Mouse (Mus musculus) liver, embryonic 14.5 days (tissue): ENCODE results near the gene Cdkn2a. TPM values are rescaled to one million over a fixed set of nuclear protein-coding genes. Genes with fewer than 3 reads are reported as not detected.

ENCODE experiments used
- ATAC-seq: fragments of 200-750 bp; cut with Nextera tagmentation; 2 replicates; pipeline ENCODE4 v1.8.0; 2017; ENCODE audit warnings: moderate number of reproducible peaks, mild to moderate bottlenecking, moderate library complexity; ENCODE audit not compliant: insufficient read depth
- DNase-seq, 3 experiments: peaks; one replicate each; pipeline ENCODE4 v3.0.0-alpha.2; 2012 to 2013; ENCODE audit warnings: low read depth in 3 of 3, low spot score in 3 of 3
- H3K27ac ChIP-seq: fragments of 300-500 bp; sonication (generic); 2 replicates; pipeline ENCODE4 v1.5.1; 2014; ENCODE audit warnings: moderate library complexity, mild to moderate bottlenecking, control low read depth, inconsistent platforms
- H3K27me3 ChIP-seq: fragments of 300-500 bp; sonication (generic); 2 replicates; pipeline ENCODE4 v1.6.1; 2014; ENCODE audit warnings: mild to moderate bottlenecking, low read length, moderate library complexity; ENCODE audit not compliant: control insufficient read depth, insufficient read depth
- H3K36me3 ChIP-seq: fragments of 300-500 bp; sonication (generic); replicated peaks from 2 replicates; pipeline ENCODE4 v1.6.1; 2014; ENCODE audit warnings: low read depth; ENCODE audit not compliant: control insufficient read depth, insufficient read depth
- H3K4me1 ChIP-seq, 2 experiments: fragments of 200-500 bp in 1 of 2; fragments of 300-500 bp in 1 of 2; sonication (generic) in 1 of 2; replicated peaks; 2 replicates each; pipeline ENCODE4 v1.6.1; 2012 to 2014; ENCODE audit warnings: antibody characterized with exemption in 1 of 2, inconsistent platforms in 1 of 2, low read length in 1 of 2; ENCODE audit not compliant: control insufficient read depth in 2 of 2, insufficient read depth in 2 of 2
- H3K4me2 ChIP-seq: fragments of 300-500 bp; sonication (generic); 2 replicates; pipeline ENCODE4 v1.6.1; 2014; ENCODE audit warnings: low read depth, mild to moderate bottlenecking, control low read depth, moderate library complexity
- H3K4me3 ChIP-seq, 2 experiments: fragments of 200-500 bp in 1 of 2; fragments of 300-500 bp in 1 of 2; sonication (generic) in 1 of 2; 2 replicates each; pipeline ENCODE4 v1.5.1; 2012 to 2014; ENCODE audit warnings: low read depth in 2 of 2, low read length in 2 of 2, mild to moderate bottlenecking in 2 of 2, control low read depth in 1 of 2, inconsistent platforms in 1 of 2, moderate library complexity in 1 of 2; ENCODE audit not compliant: insufficient read depth in 1 of 2
- H3K9ac ChIP-seq: fragments of 300-500 bp; sonication (generic); replicated peaks from 2 replicates; pipeline ENCODE4 v1.6.1; 2014; ENCODE audit warnings: mild to moderate bottlenecking, control low read depth, moderate library complexity
- H3K9me3 ChIP-seq: fragments of 300-500 bp; sonication (generic); 2 replicates; pipeline ENCODE4 v1.6.1; 2016; ENCODE audit warnings: low read length, mixed read lengths; ENCODE audit not compliant: control insufficient read depth
- CTCF ChIP-seq: IDR thresholded peaks from 2 replicates; pipeline ENCODE4 v1.5.1; 2016; ENCODE audit warnings: antibody characterized with exemption, low read depth, control low read depth
- WGBS: fragments of 180-500 bp; shearing (Covaris S2); extraction: QIAGEN DNeasy Blood & Tissue Kit; methylation state at CpG from one replicate; pipeline ENCODE4 v1.1.7; 2014; ENCODE audit not compliant: insufficient replicate concordance; 5-methylcytosine and 5-hydroxymethylcytosine counted together
- polyA plus RNA-seq, 2 experiments: library from polyadenylated mRNA; depleted of rRNA in 1 of 2; stranded (reverse) in 1 of 2; unstranded in 1 of 2; fragments of >200 nt; fragmentation: Nextera tagmentation in 1 of 2; extraction: Ambion mirVana in 1 of 2; gene quantifications; 2 replicates each; pipeline versions ENCODE4 v1.2.1 to v1.2.3; 2012 to 2014

Gene Cdkn2a
- polyA plus RNA-seq, 2 experiments: not detected

DNA sequence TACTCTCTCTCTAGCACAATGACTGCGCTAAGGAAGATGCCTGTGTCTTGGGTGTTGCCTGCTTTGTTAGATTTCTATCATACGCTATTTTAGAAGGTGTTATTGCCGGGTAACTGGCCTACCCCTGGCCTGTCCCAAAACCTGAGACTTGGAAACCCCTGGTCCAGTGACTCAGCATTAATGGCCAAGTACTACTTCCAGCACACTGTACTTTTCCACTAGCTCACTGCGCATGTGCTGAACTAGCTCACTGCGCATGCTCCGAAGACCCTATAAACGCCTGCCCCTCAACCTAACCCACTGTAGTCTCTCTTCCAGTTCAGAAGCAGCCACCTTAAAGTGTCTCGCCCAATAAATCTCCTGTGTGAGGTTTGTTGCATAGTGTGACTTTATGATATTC lies 60.0 kb downstream of the Cdkn2a start:
- WGBS: 72% methylated on average over 8 of the region's 8 CpGs
- no peaks in the 10 kb centered on the region for H3K9me3 ChIP-seq

More for the DNA sequence above, 60.0 kb downstream of the Cdkn2a start:
- no peak overlapping the region for H3K9ac ChIP-seq
- no peak overlapping the region for H3K4me3 ChIP-seq
- no peaks in the 10 kb centered on the region for H3K36me3 ChIP-seq
- H3K27me3 ChIP-seq: no peaks in the 10 kb centered on the region
- DNase-seq (no peak), ATAC-seq (no peak)
- H3K4me2 ChIP-seq: no peak overlapping the region
- no peak overlapping the region for H3K27ac ChIP-seq
- H3K4me1 ChIP-seq: no peaks in the 10 kb centered on the region
- no peak for TF ChIP-seq CTCF

Other genes with a start within 250 kb of the Cdkn2a start
- 6.2 and 9.8 TPM in 2 replicates for gene Mtap, start 157.5 kb downstream of the Cdkn2a start, polyA plus RNA-seq (2012; rRNA removed)
- gene Mtap, start 157.5 kb downstream of the Cdkn2a start, polyA plus RNA-seq (2014; fragmentation: Nextera tagmentation; extraction: Ambion mirVana): 20.4 and 22.0 TPM in 2 replicates
- gene Cdkn2b, start 16.4 kb upstream of the Cdkn2a start, polyA plus RNA-seq (2012; rRNA removed): 0.11 TPM in 2 replicates
- not detected in 2 replicates for gene Cdkn2b, start 16.4 kb upstream of the Cdkn2a start, polyA plus RNA-seq (2014; fragmentation: Nextera tagmentation; extraction: Ambion mirVana)